Mouse (Mus musculus): ENCODE measurements at regions not wholly inside any gene's neighbourhood (a gene's known extent, or its start where the extent isn't known, plus 50 kb on each side); places are given as distances from the start of the nearest gene placed in this dataset.
A peak's percentile ranks its signal among the peaks of the same experiment; 100 is the strongest.
"Not testable (repeated sequence)": the region's sequence is repeated elsewhere in the genome, so short reads cannot be mapped to it uniquely, and the experiment has no call there.

- no peak overlapping the region for H3K27ac ChIP-seq
- 58% methylated on average over 2 of the region's 2 CpGs for WGBS
- H3K4me1 ChIP-seq (replicated peaks) = no peaks in the 10 kb centered on the region
- H3K9ac ChIP-seq = no peak overlapping the region
- no peak overlapping the region for H3K4me3 ChIP-seq
- no peak for ATAC-seq (ENCODE audit: low FRiP score)
- no peaks in the 10 kb centered on the region for H3K9me3 ChIP-seq
- no peaks in the 10 kb centered on the region for H3K27me3 ChIP-seq
- no peaks in the 10 kb centered on the region for H3K36me3 ChIP-seq
- H3K4me2 ChIP-seq = no peak overlapping the region
These were observed 276.8 kb upstream of the Olfm3 start for GRCm38 (mm10) chr3:114627103-114627502.

DNA sequence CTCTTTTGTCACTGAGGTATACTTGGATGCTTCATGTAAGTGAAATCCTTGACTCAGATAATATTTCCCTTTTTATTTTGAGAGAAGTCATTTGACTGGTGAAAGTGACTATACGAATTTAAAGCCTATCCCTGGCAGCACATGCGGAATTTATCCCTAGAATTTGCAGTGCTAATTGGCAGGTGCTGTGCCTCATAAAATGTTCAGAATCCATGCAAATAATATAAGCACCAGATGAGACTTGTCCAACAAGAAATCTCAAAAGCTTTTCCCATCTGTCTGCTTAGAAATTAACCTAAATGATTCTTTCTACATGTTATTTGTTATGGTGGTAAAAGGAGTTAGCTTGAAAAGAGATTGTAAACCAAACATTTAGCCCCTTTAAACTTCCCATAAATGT, 268.5 kb upstream of the Olfm3 start:
- H3K9ac ChIP-seq = no peak overlapping the region
- 74% methylated on average over 2 of the region's 2 CpGs for WGBS
- no peak overlapping the region for H3K27ac ChIP-seq
- no peaks in the 10 kb centered on the region for H3K36me3 ChIP-seq
- no peaks in the 10 kb centered on the region for H3K27me3 ChIP-seq
- H3K4me1 ChIP-seq (replicated peaks) = no peaks in the 10 kb centered on the region
- H3K9me3 ChIP-seq = no peaks in the 10 kb centered on the region
- H3K4me2 ChIP-seq = no peak overlapping the region
- no peak for ATAC-seq (ENCODE audit: low FRiP score)
- H3K4me3 ChIP-seq = no peak overlapping the region

- Histone ChIP-seq H3K4me2 (no peak overlapping the region), H3K4me3 (no peak overlapping the region), H3K4me1 (replicated peaks) (no peaks in the 10 kb centered on the region), H3K36me3 (no peaks in the 10 kb centered on the region), H3K9ac (no peak overlapping the region), H3K27ac (no peak overlapping the region), H3K9me3 (no peaks in the 10 kb centered on the region), H3K27me3 (no peaks in the 10 kb centered on the region)
- ATAC-seq (ENCODE audit: low FRiP score) = no peak
- 85% methylated on average over 3 of the region's 3 CpGs for WGBS
These were observed 255.9 kb upstream of the Olfm3 start for GRCm38 (mm10) chr3:114647957-114648356.

GRCm38 (mm10) chr3:114697946-114698345, 205.9 kb upstream of the Olfm3 start:
- no peaks in the 10 kb centered on the region for H3K27me3 ChIP-seq
- no peak overlapping the region for H3K4me3 ChIP-seq
- H3K4me1 ChIP-seq (replicated peaks) = no peaks in the 10 kb centered on the region
- whole genome bisulfite sequencing = 58% methylated on average over 2 of the region's 2 CpGs
- no peak overlapping the region for H3K27ac ChIP-seq
- no peak overlapping the region for H3K9ac ChIP-seq
- H3K36me3 ChIP-seq = no peaks in the 10 kb centered on the region
- peak; percentile 76 for ATAC-seq (ENCODE audit: low FRiP score)
- H3K4me2 ChIP-seq = no peak overlapping the region
- H3K9me3 ChIP-seq = no peaks in the 10 kb centered on the region

DNA sequence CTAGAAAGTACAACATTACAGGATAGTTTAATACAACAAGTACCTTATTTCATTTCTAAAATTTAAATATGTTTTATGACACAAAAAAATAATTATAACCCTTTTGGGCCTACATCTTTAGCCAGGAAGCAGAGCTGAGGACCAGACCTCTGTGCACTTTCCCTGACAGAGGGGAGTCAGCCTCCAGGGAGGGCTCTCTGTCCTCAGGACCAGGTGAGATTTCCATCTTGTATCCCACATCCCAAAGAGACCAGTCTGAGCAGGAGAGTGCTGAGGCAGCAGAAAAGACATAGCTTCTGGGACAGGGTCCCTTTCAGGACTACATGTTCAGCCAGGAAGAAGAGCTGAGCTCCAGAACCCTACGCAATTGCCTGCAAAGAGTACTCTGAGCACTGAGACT, 178.7 kb upstream of the Olfm3 start:
- Histone ChIP-seq H3K27ac (no peak overlapping the region), H3K9me3 (no peaks in the 10 kb centered on the region), H3K4me2 (no peak overlapping the region), H3K27me3 (no peaks in the 10 kb centered on the region), H3K9ac (no peak overlapping the region), H3K36me3 (no peaks in the 10 kb centered on the region), H3K4me1 (replicated peaks) (no peaks in the 10 kb centered on the region), H3K4me3 (no peak overlapping the region)
- WGBS = 89% methylated on average over 1 of the region's 1 CpGs
- ATAC-seq (ENCODE audit: low FRiP score) = no peak

DNA sequence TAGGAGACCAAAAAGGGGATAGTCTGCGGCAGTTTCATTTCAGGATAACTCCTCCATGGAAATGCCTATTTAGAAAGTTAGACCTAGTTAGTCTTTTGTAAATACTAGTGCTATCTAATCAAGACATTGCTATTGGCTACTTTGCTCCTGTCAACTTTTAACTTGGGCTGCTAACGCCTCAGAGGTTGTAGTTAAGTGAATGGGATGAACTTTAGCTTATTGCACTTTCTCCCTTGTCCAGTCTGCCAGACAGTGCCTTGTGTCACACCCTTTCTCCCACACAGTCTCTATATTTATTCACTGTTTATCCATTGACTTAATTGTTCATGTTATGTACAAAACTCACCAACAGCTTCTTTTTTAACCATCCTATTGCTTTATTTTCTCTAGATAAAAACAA, 167.5 kb upstream of the Olfm3 start:
- H3K9me3 ChIP-seq = no peaks in the 10 kb centered on the region
- no peak overlapping the region for H3K4me3 ChIP-seq
- no peak overlapping the region for H3K9ac ChIP-seq
- no peaks in the 10 kb centered on the region for H3K36me3 ChIP-seq
- no peak for ATAC-seq (ENCODE audit: low FRiP score)
- H3K27ac ChIP-seq = no peak overlapping the region
- H3K4me2 ChIP-seq = no peak overlapping the region
- no peaks in the 10 kb centered on the region for H3K4me1 ChIP-seq (replicated peaks)
- no peaks in the 10 kb centered on the region for H3K27me3 ChIP-seq
- WGBS = 88% methylated on average over 2 of the region's 2 CpGs

- Histone ChIP-seq H3K4me3 (no peak overlapping the region), H3K9me3 (no peaks in the 10 kb centered on the region), H3K36me3 (no peaks in the 10 kb centered on the region), H3K27me3 (no peaks in the 10 kb centered on the region), H3K4me1 (replicated peaks) (no peaks in the 10 kb centered on the region), H3K27ac (no peak overlapping the region), H3K4me2 (no peak overlapping the region), H3K9ac (no peak overlapping the region)
- ATAC-seq (ENCODE audit: low FRiP score) = no peak
- 79% methylated on average over 1 of the region's 1 CpGs for WGBS
These were observed 159.7 kb upstream of the Olfm3 start for GRCm38 (mm10) chr3:114744206-114744605.

- Histone ChIP-seq H3K9ac (no peak overlapping the region), H3K4me1 (replicated peaks) (no peaks in the 10 kb centered on the region), H3K36me3 (no peaks in the 10 kb centered on the region), H3K9me3 (no peaks in the 10 kb centered on the region), H3K4me3 (no peak overlapping the region), H3K27me3 (no peaks in the 10 kb centered on the region), H3K4me2 (no peak overlapping the region), H3K27ac (no peak overlapping the region)
- no peak for ATAC-seq (ENCODE audit: low FRiP score)
These were observed 158.7 kb upstream of the Olfm3 start for GRCm38 (mm10) chr3:114745131-114745530.

DNA sequence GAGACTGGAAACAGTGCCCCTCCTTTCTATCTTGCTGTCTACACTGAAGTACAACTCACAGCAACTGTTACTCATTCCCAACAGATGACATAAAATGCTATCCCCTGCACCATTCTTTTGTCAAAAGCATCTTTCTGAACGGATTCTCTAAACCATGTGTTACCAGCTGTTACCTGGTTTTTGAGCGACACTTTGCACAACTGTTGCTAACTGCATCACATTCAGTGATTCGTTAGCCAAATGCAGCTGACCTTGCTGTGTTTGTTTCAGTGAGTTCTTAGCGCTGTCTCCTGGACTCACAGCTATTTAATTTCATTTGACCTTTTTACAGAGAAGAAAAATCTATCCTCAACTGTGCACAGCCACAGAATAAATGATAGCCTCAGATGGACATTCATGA, 146.6 kb upstream of the Olfm3 start:
- Histone ChIP-seq H3K27ac (no peak overlapping the region), H3K4me2 (no peak overlapping the region), H3K27me3 (no peaks in the 10 kb centered on the region), H3K9ac (no peak overlapping the region), H3K36me3 (no peaks in the 10 kb centered on the region), H3K4me1 (replicated peaks) (no peaks in the 10 kb centered on the region), H3K4me3 (no peak overlapping the region), H3K9me3 (no peaks in the 10 kb centered on the region)
- WGBS = 84% methylated on average over 4 of the region's 4 CpGs
- no peak for ATAC-seq (ENCODE audit: low FRiP score)

DNA sequence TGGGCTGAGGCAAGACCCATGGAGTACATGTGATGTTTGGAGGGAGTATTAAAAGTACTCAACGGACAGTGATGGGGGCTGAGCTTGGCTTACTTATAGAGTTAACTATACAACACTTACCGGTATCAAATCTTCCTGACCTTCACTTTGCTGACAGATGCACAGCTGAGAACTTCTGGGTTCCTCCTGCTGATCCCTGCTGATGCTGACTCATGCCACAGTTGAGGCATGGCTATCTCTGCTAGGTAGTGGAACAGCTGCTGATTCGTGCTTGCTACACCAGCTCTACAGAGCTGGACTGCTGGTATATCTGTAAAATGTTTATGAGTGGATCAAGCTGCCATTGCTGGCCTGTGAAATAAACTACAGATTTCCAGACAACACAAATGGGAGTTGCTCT, 145.3 kb upstream of the Olfm3 start:
- Histone ChIP-seq H3K4me3 (no peak overlapping the region), H3K9ac (no peak overlapping the region), H3K27me3 (no peaks in the 10 kb centered on the region), H3K27ac (no peak overlapping the region), H3K9me3 (no peaks in the 10 kb centered on the region), H3K4me1 (replicated peaks) (no peaks in the 10 kb centered on the region), H3K4me2 (no peak overlapping the region), H3K36me3 (no peaks in the 10 kb centered on the region)
- ATAC-seq (ENCODE audit: low FRiP score) = no peak
- 90% methylated on average over 3 of the region's 3 CpGs for WGBS

- Histone ChIP-seq H3K9me3 (no peaks in the 10 kb centered on the region), H3K9ac (no peak overlapping the region), H3K4me1 (replicated peaks) (no peaks in the 10 kb centered on the region), H3K27ac (no peak overlapping the region), H3K36me3 (no peaks in the 10 kb centered on the region), H3K4me3 (no peak overlapping the region), H3K4me2 (no peak overlapping the region), H3K27me3 (no peaks in the 10 kb centered on the region)
- WGBS = 40% methylated on average over 1 of the region's 1 CpGs
- no peak for ATAC-seq (ENCODE audit: low FRiP score)
These were observed 144.4 kb upstream of the Olfm3 start for GRCm38 (mm10) chr3:114759290-114760002.

GRCm38 (mm10) chr3:114762373-114762772, 141.5 kb upstream of the Olfm3 start:
- not testable (repeated sequence) for H3K36me3 ChIP-seq; H3K9ac ChIP-seq; H3K4me3 ChIP-seq; H3K9me3 ChIP-seq; ATAC-seq (ENCODE audit: low FRiP score); H3K4me2 ChIP-seq; H3K27ac ChIP-seq; H3K4me1 ChIP-seq (replicated peaks); H3K27me3 ChIP-seq
- 89% methylated on average over 8 of the region's 8 CpGs for WGBS

DNA sequence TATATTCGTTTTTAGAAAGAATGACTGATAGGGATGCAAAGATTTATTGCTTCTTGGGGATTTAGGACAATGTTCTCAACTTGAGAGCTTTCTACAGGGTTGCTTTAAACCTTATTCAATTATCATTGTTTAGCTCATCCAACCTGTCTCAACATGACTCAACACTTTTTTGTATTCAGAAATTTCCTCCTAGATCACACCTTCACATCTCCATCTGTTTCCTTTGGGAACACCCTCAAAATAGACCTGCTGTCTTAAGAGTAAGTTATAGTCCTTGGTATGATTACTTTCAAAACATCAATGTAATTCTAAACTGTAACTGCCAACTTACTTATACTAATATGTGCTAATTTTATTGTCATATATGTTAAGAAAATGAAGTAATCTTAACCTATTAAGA, 114.8 kb upstream of the Olfm3 start:
- no peak for ATAC-seq (ENCODE audit: low FRiP score)
- H3K27ac ChIP-seq = no peak overlapping the region
- no peaks in the 10 kb centered on the region for H3K4me1 ChIP-seq (replicated peaks)
- H3K36me3 ChIP-seq = no peaks in the 10 kb centered on the region
- H3K27me3 ChIP-seq = no peaks in the 10 kb centered on the region
- 42% methylated on average over 1 of the region's 1 CpGs for WGBS
- H3K4me2 ChIP-seq = no peak overlapping the region
- H3K9ac ChIP-seq = no peak overlapping the region
- H3K9me3 ChIP-seq = no peaks in the 10 kb centered on the region
- no peak overlapping the region for H3K4me3 ChIP-seq

Measured in hindbrain, embryonic 13.5 days (tissue).